Mouse (Mus musculus) ES-Bruce4 (cell line): ENCODE measurements around the gene 2210016F16Rik.

ENCODE experiments used
- CTCF ChIP-seq: IDR thresholded peaks from one replicate; pipeline ENCODE4 v1.8.1; 2011; ENCODE audit warnings: low read depth, low read length
- EP300 ChIP-seq: IDR thresholded peaks from 2 replicates; pipeline ENCODE4 v1.6.1; 2011; ENCODE audit warnings: low read depth, low read length; ENCODE audit not compliant: insufficient read depth

DNA sequence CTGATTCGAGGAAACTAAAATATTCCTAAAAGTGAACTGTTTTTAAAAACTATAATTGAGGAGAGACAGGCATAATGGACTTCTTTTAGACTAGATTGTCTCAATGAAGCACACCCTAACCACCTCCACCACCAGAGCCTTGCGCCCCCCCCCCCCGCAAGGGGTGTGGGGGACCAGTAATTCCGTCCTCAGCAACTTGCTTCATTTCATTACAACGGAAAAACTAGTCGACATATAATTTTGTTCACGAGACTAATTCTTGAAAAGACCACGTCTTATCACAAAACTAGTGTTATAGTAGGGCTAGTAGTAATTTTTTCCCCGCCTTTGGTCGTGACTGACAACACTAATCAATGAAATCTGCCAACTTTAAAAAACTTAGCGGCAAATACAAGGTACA lies 15.6 kb upstream of the 2210016F16Rik start:
- TF ChIP-seq EP300, result no peak
- no peak for TF ChIP-seq CTCF
